Mouse (Mus musculus) lung, postnatal 36 days (tissue): ENCODE results near the gene Irf3.

ENCODE experiments used
- DNase-seq: peaks from one replicate; pipeline ENCODE4 v3.0.0; 2022; ENCODE audit warnings: mixed read lengths

The Irf3 gene

GRCm38 (mm10) chr7:44974383-44975116, 22.9 kb upstream of the Irf3 start, which contains the start of gene Cpt1c:
Gene Cpt1c (minus strand): TSS chr7:44974851.
- DNase-seq = peak; percentile 85

GRCm38 (mm10) chr7:44975117-44975419, 22.4 kb upstream of the Irf3 start:
- DNase-seq = no peak

GRCm38 (mm10) chr7:44978300-44978699, 19.1 kb upstream of the Irf3 start:
- DNase-seq = no peak

GRCm38 (mm10) chr7:44981539-44981938, 15.9 kb upstream of the Irf3 start:
- no peak for DNase-seq

- DNase-seq = peak; percentile 95
Observed at GRCm38 (mm10) chr7:44983085-44983484, 14.4 kb upstream of the Irf3 start.

GRCm38 (mm10) chr7:44983944-44984832, 13.3 kb upstream of the Irf3 start:
- no peak for DNase-seq

- no peak for DNase-seq
Observed at GRCm38 (mm10) chr7:44984833-44985164, 12.6 kb upstream of the Irf3 start.

GRCm38 (mm10) chr7:44985595-44986191, 11.8 kb upstream of the Irf3 start:
- DNase-seq = peak; percentile 79

- DNase-seq = peak; percentile 99
Observed at GRCm38 (mm10) chr7:44986192-44986878, 11.1 kb upstream of the Irf3 start, which contains the start of gene Prmt1. Gene Prmt1 (minus strand): TSS chr7:44986568.

GRCm38 (mm10) chr7:44986879-44987718, 10.3 kb upstream of the Irf3 start:
- no peak for DNase-seq

GRCm38 (mm10) chr7:44996672-44997071, 776 bp upstream of the Irf3 start:
- DNase-seq = no peak

GRCm38 (mm10) chr7:44997940-44998428, 536 bp downstream of the Irf3 start:
- no peak for DNase-seq

- DNase-seq = peak; percentile 62
Observed at GRCm38 (mm10) chr7:44998501-44998955, 1.1 kb downstream of the Irf3 start, which contains the start of gene Bcl2l12. Gene Bcl2l12 (minus strand): TSS chr7:44998712.

GRCm38 (mm10) chr7:44999753-45000152, 2.3 kb downstream of the Irf3 start:
- DNase-seq = peak; percentile 43

GRCm38 (mm10) chr7:45000539-45001114, 3.2 kb downstream of the Irf3 start:
- no peak for DNase-seq

GRCm38 (mm10) chr7:45002440-45002839, 5.0 kb downstream of the Irf3 start:
- DNase-seq = no peak

- DNase-seq = no peak
Observed at GRCm38 (mm10) chr7:45004546-45004945, 7.1 kb downstream of the Irf3 start.

- DNase-seq = no peak
Observed at GRCm38 (mm10) chr7:45005321-45005992, 8.0 kb downstream of the Irf3 start.

GRCm38 (mm10) chr7:45006503-45006902, 9.1 kb downstream of the Irf3 start:
- no peak for DNase-seq

- no peak for DNase-seq
Observed at GRCm38 (mm10) chr7:45007141-45007540, 9.7 kb downstream of the Irf3 start.

- no peak for DNase-seq
Observed at GRCm38 (mm10) chr7:45007846-45008245, 10.4 kb downstream of the Irf3 start.
